Mouse (Mus musculus): ENCODE data around the gene Npm3.

The Npm3 gene

GRCm38 (mm10) chr19:45734191-45734590 is 15.2 kb downstream of the Npm3 start:
- no peak for DNase-seq (ENCODE audit: low spot score)

- no peak for DNase-seq (ENCODE audit: low spot score)
These were observed 15.8 kb downstream of the Npm3 start for GRCm38 (mm10) chr19:45733564-45733963.

GRCm38 (mm10) chr19:45731658-45732057 is 17.7 kb downstream of the Npm3 start:
- no peak for DNase-seq (ENCODE audit: low spot score)

GRCm38 (mm10) chr19:45730042-45730441 is 19.3 kb downstream of the Npm3 start:
- no peak for DNase-seq (ENCODE audit: low spot score)

- DNase-seq (ENCODE audit: low spot score), result no peak
These were observed 22.2 kb downstream of the Npm3 start for GRCm38 (mm10) chr19:45727231-45727630.

GRCm38 (mm10) chr19:45725677-45726277 is 23.6 kb downstream of the Npm3 start:
- no peak for DNase-seq (ENCODE audit: low spot score)

- DNase-seq (ENCODE audit: low spot score), result no peak
These were observed 27.2 kb downstream of the Npm3 start for GRCm38 (mm10) chr19:45722188-45722587.

GRCm38 (mm10) chr19:45718286-45718685 is 31.1 kb downstream of the Npm3 start:
- DNase-seq (ENCODE audit: low spot score), result no peak

- peak; percentile 13 for DNase-seq (ENCODE audit: low spot score)
These were observed 31.7 kb downstream of the Npm3 start for GRCm38 (mm10) chr19:45717493-45718220.

- DNase-seq (ENCODE audit: low spot score), result peak; percentile 53
These were observed 40.7 kb downstream of the Npm3 start for GRCm38 (mm10) chr19:45708704-45709103.

All from lung, postnatal 25 days (tissue).